Mouse (Mus musculus) lung, postnatal 0 days (tissue): ENCODE measurements at regions not wholly inside any gene's neighbourhood (a gene's known extent, or its start where the extent isn't known, plus 50 kb on each side); places are given as distances from the start of the nearest gene placed in this dataset.

ENCODE experiments used
- ATAC-seq: fragments of 200-750 bp; cut with Nextera tagmentation; 2 replicates; pipeline ENCODE4 v1.8.0; 2017; ENCODE audit warnings: moderate library complexity
- DNase-seq: peaks from one replicate; pipeline ENCODE4 v3.0.0-alpha.2; 2016; ENCODE audit warnings: low spot score
- H3K27ac ChIP-seq: fragments of 300-500 bp; sonication (generic); 2 replicates; pipeline ENCODE4 v1.5.1; 2014; ENCODE audit warnings: antibody characterized with exemption, mild to moderate bottlenecking, low read length, mixed read lengths
- H3K27me3 ChIP-seq: fragments of 300-500 bp; sonication (generic); replicated peaks from 2 replicates; pipeline ENCODE4 v1.6.1; 2014; ENCODE audit warnings: low read length, mixed read lengths; ENCODE audit not compliant: insufficient read depth
- H3K36me3 ChIP-seq: fragments of 300-500 bp; sonication (generic); 2 replicates; pipeline ENCODE4 v1.6.1; 2014; ENCODE audit warnings: low read length, mixed read lengths; ENCODE audit not compliant: insufficient read depth
- H3K4me1 ChIP-seq: fragments of 300-500 bp; sonication (generic); 2 replicates; pipeline ENCODE4 v1.6.1; 2014; ENCODE audit warnings: antibody characterized with exemption, low read depth, low read length, mixed read lengths; ENCODE audit not compliant: insufficient read depth
- H3K4me2 ChIP-seq: fragments of 300-500 bp; sonication (generic); replicated peaks from 2 replicates; pipeline ENCODE4 v1.6.1; 2014; ENCODE audit warnings: low read depth, mild to moderate bottlenecking, low read length, moderate library complexity, mixed read lengths
- H3K4me3 ChIP-seq: fragments of 300-500 bp; sonication (generic); 2 replicates; pipeline ENCODE4 v1.5.1; 2014; ENCODE audit warnings: low read depth, low read length
- H3K9ac ChIP-seq: fragments of 300-500 bp; sonication (generic); replicated peaks from 2 replicates; pipeline ENCODE4 v1.6.1; 2014; ENCODE audit warnings: low read depth, mild to moderate bottlenecking
- H3K9me3 ChIP-seq: fragments of 300-500 bp; sonication (generic); 2 replicates; pipeline ENCODE4 v1.6.1; 2016; ENCODE audit warnings: low read length, mixed read lengths
- CTCF ChIP-seq: IDR thresholded peaks from 2 replicates; pipeline ENCODE4 v1.5.1; 2016; ENCODE audit warnings: antibody characterized with exemption, mild to moderate bottlenecking
- EP300 ChIP-seq: IDR thresholded peaks from 2 replicates; pipeline ENCODE4 v1.6.1; 2016; ENCODE audit warnings: antibody characterized with exemption, mild to moderate bottlenecking, control low read depth
- WGBS: fragments of 180-500 bp; shearing (Covaris S2); extraction: QIAGEN DNeasy Blood & Tissue Kit; methylation state at CpG from one replicate; pipeline ENCODE4 v1.1.7; 2014; 5-methylcytosine and 5-hydroxymethylcytosine counted together

DNA sequence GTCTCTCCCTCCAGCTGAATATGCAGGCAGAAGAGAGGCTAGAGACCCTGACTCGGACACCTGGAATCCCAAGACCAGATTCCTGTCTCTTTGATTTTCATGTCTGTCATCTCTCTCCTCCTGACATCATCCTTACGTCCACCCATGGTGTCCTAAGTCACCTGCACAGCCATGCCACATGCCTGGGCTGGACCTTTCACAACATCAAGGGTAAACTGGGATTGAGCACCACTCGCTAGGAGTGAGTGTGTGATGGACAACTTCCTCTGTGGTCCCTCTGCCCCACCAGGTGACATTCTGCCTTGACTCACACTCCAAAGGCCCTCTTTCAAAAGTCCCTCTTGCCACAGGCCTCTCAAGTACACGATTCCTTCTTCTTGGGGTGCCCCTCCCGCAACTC lies 244.1 kb downstream of the Bcl11b start:
- no peak overlapping the region for H3K27ac ChIP-seq
- no peaks in the 10 kb centered on the region for H3K9me3 ChIP-seq
- H3K4me3 ChIP-seq, result no peak overlapping the region
- no peaks in the 10 kb centered on the region for H3K27me3 ChIP-seq
- no peak overlapping the region for H3K9ac ChIP-seq
- WGBS, result 67% methylated on average over 5 of the region's 5 CpGs
- ATAC-seq (no peak), DNase-seq (no peak)
- H3K4me2 ChIP-seq, result no peak overlapping the region
- H3K4me1 ChIP-seq, result peaks cover 4% of the 10 kb centered on the region; the same call in 1 of the 2 replicates
- no peaks in the 10 kb centered on the region for H3K36me3 ChIP-seq
- TF ChIP-seq EP300 (no peak), CTCF (no peak)

DNA sequence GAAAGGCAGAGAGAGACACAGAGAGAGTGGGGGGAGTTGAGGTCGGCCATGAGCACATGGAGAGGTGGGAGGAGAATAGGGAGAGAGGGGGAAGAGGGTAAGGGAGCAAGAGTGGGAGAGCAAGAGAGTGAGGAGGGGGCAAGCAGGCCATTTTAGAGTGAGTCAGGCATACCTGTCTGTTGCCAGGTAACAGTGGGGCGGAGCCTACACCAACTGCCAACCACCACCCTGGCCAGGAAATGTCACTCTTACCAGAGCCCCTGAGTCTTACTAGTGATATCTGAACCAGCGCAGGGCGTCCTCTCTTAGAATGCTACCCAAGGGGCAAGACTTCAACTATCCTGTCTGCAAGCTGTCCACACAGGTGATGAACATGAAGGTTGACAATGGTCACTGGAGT lies 243.5 kb downstream of the Bcl11b start:
- Histone ChIP-seq H3K9me3 (no peaks in the 10 kb centered on the region), H3K9ac (no peak overlapping the region), H3K4me3 (no peak overlapping the region), H3K4me1 (peaks cover 4% of the 10 kb centered on the region; the same call in 1 of the 2 replicates), H3K27ac (no peak overlapping the region), H3K4me2 (no peak overlapping the region), H3K27me3 (no peaks in the 10 kb centered on the region), H3K36me3 (no peaks in the 10 kb centered on the region)
- TF ChIP-seq EP300, result no peak
- no peak for TF ChIP-seq CTCF
- 81% methylated on average over 4 of the region's 4 CpGs for WGBS
- DNase-seq (no peak), ATAC-seq (no peak)

DNA sequence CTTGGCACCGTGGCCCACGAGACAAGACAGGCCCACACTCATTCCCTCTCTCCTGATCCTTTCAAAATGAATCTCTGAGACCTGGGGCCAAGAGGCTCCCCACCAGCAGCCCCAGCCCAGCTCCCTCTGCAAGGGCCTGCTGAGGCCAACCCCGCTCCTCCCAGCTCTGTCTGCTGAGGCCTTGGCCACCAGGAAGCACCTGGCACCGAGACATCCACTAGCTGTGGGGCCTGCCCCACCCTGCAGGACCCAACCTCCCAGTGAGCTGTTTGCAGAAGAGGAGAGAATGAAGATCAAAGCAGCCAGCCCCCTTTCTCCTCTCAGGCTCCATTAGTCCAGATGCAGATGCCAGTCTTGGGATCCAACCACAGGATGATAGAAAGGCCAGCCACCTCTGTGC lies 241.3 kb downstream of the Bcl11b start:
- DNase-seq, result no peak
- H3K9ac ChIP-seq, result no peak overlapping the region
- H3K36me3 ChIP-seq, result no peaks in the 10 kb centered on the region
- TF ChIP-seq CTCF, result no peak
- no peak for TF ChIP-seq EP300
- H3K27ac ChIP-seq, result no peak overlapping the region
- ATAC-seq, result no peak
- H3K4me2 ChIP-seq, result no peak overlapping the region
- WGBS, result 68% methylated on average over 4 of the region's 4 CpGs
- no peaks in the 10 kb centered on the region for H3K27me3 ChIP-seq
- H3K4me1 ChIP-seq, result no peaks in the 10 kb centered on the region
- no peaks in the 10 kb centered on the region for H3K9me3 ChIP-seq
- no peak overlapping the region for H3K4me3 ChIP-seq

DNA sequence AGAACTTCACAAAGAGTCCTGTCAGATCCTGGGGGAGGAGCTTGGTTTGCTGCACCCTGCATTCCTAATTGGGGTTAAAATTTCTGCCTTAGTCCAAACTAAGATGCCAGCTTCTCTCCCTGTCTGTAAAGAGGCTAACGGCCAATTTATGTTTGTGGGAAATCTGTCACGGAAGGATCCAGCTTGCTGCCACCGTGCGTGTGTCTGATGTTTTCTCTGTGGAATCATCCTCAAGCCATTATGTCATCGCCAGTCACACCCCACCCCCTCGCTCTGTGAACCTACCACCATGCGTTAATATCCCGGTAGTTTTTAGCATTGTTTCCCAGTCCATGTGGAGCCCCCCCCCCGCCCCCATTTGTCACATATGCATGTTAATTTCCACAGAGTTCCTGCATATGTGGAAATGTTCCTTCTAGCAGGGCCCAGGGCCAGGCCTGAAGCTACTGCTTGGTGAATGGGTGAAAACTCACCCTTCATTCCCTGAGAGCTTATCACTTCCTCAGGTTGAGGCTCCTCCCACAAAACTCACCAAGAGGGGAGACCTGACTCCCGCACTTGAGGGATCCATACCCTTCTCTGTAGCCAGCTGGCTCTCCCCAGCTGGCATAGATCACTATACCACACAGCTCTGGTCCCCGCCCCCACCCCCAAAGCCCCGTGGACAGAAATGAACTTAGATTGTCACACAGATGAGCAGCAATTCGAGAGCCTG lies 233.4 kb downstream of the Bcl11b start:
- Histone ChIP-seq H3K4me1 (no peaks in the 10 kb centered on the region), H3K9me3 (no peaks in the 10 kb centered on the region), H3K36me3 (no peaks in the 10 kb centered on the region), H3K27me3 (no peaks in the 10 kb centered on the region), H3K9ac (no peak overlapping the region), H3K4me2 (no peak overlapping the region), H3K4me3 (no peak overlapping the region), H3K27ac (no peak overlapping the region)
- 50% methylated on average over 13 of the region's 13 CpGs for WGBS
- no peak for ATAC-seq
- DNase-seq, result no peak
- TF ChIP-seq CTCF (no peak), EP300 (no peak)

DNA sequence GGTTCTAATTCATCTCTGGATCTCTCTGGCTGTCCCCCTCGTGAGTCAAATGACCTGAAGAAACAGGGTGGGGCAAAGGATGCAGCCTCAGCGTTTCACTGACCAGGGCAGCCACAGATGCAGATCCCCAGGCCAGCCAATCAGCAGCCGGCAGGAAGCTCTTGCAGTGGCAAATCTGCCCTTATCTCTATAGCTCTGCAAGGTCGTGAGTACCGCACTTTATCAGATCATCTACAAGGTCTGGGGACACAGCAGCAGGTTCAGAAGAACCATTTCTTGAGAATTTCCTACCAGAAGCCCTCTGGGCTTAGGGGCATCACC lies 232.9 kb downstream of the Bcl11b start:
- DNase-seq, result no peak
- TF ChIP-seq CTCF (no peak), EP300 (no peak)
- H3K9me3 ChIP-seq, result no peaks in the 10 kb centered on the region
- no peak overlapping the region for H3K27ac ChIP-seq
- H3K27me3 ChIP-seq, result no peaks in the 10 kb centered on the region
- no peak overlapping the region for H3K9ac ChIP-seq
- H3K36me3 ChIP-seq, result no peaks in the 10 kb centered on the region
- no peak overlapping the region for H3K4me3 ChIP-seq
- no peaks in the 10 kb centered on the region for H3K4me1 ChIP-seq
- WGBS, result 7% methylated on average over 5 of the region's 5 CpGs
- no peak overlapping the region for H3K4me2 ChIP-seq
- no peak for ATAC-seq

DNA sequence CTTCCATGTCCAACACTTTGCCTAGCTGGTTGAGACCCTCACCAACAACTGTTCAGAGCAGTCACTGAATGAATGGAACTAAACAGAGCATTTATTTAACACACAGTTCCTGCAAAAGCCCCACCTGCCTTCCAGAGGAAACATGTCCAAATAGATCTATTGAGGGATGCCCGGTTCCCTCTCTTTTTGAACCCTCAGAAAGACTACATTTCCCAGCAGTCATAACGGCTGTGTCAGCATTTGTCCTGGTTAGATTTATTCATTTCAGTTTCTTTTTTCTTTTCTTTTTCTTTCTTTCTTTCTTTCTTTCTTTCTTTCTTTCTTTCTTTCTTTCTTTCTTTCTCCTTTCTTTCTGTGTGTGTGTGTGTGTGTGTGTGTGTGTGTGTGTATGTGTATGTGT lies 232.1 kb downstream of the Bcl11b start:
- no peak overlapping the region for H3K9ac ChIP-seq
- H3K9me3 ChIP-seq, result no peaks in the 10 kb centered on the region
- H3K36me3 ChIP-seq, result no peaks in the 10 kb centered on the region
- no peak overlapping the region for H3K4me2 ChIP-seq
- DNase-seq (no peak), ATAC-seq (no peak)
- no peaks in the 10 kb centered on the region for H3K27me3 ChIP-seq
- WGBS, result 66% methylated on average over 2 of the region's 2 CpGs
- no peak overlapping the region for H3K4me3 ChIP-seq
- no peaks in the 10 kb centered on the region for H3K4me1 ChIP-seq
- H3K27ac ChIP-seq, result no peak overlapping the region
- TF ChIP-seq EP300 (no peak), CTCF (no peak)

DNA sequence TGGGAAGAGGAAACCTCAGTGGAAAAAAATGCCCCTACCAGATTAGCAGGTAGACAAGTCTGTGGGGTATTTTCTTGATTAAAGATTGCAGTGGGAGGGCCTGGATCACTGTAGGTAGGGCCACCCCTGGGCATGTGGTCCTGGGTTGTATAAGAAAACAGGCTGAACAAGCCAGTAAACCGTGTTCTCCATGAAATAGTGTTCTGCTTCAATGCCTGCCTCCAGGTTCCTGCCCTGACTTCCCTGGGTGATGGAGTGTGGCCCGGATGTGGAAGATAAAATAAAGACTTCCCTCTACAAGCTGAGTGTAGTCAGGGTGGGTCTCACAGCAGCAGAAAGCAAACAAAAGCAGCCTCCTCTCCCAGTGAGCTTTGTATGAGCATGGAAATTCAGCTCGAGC lies 231.6 kb downstream of the Bcl11b start:
- no peaks in the 10 kb centered on the region for H3K27me3 ChIP-seq
- no peaks in the 10 kb centered on the region for H3K36me3 ChIP-seq
- no peak for DNase-seq

More for the DNA sequence above, 231.6 kb downstream of the Bcl11b start:
- no peak overlapping the region for H3K9ac ChIP-seq
- H3K4me3 ChIP-seq, result no peak overlapping the region
- no peaks in the 10 kb centered on the region for H3K4me1 ChIP-seq
- no peak overlapping the region for H3K4me2 ChIP-seq
- WGBS, result 38% methylated on average over 3 of the region's 3 CpGs
- TF ChIP-seq EP300, result no peak
- TF ChIP-seq CTCF, result no peak
- no peak overlapping the region for H3K27ac ChIP-seq
- ATAC-seq, result no peak
- H3K9me3 ChIP-seq, result no peaks in the 10 kb centered on the region
